In genomic region chr1:82395371-82395770, GRCm38 (mm10) we compare ENCODE assay signal across 31 mouse cellular contexts.
A peak's percentile ranks its signal among the peaks of the same experiment; 100 is the strongest.
DNase-seq lines count a peak whose midpoint lies in the region; ATAC-seq lines count a peak whose summit lies in the region.
"Had no signal": no experiment of that assay in that cellular context is flagged by ENCODE, and none has a peak within 500 bp of the region (broad histone marks: within the 10 kb centered on the region; RNA-seq: fewer than 3 reads in every experiment).

No protein-coding gene starts in this region.

- no peaks in the 10 kb centered on the region for H3K27me3 ChIP-seq in forebrain, embryonic 12.5 days
- H3K27me3 ChIP-seq in forebrain, embryonic 16.5 days (replicated peaks; ENCODE audit: control insufficient read depth, insufficient read depth, low read length) = no peaks in the 10 kb centered on the region
- no peaks in the 10 kb centered on the region for H3K27me3 ChIP-seq in hindbrain, embryonic 14.5 days (ENCODE audit: control insufficient read depth, insufficient read depth, low read length)
- H3K27me3 ChIP-seq in hindbrain, embryonic 10.5 days (ENCODE audit: insufficient read depth, poor library complexity, severe bottlenecking) = no peaks in the 10 kb centered on the region
- no peaks in the 10 kb centered on the region for H3K27me3 ChIP-seq in kidney, embryonic 14.5 days (ENCODE audit: control insufficient read depth, insufficient read depth, low read length)
- H3K27me3 ChIP-seq: CH12.LX; embryonic facial prominence, embryonic 12.5 days; embryonic facial prominence, embryonic 15.5 days; heart, embryonic 12.5 days; heart, embryonic 15.5 days; hindbrain, embryonic 12.5 days; intestine, embryonic 15.5 days; Patski had no signal

- H3K27ac ChIP-seq in forebrain, embryonic 12.5 days = peak overlapping the region; percentile 74; the same call in 1 of the 2 replicates
- H3K27ac ChIP-seq in forebrain, embryonic 16.5 days (ENCODE audit: low read length) = no peak overlapping the region
- 0 out of 2 replicates have a peak overlapping the region, but pooled peaks have one; percentile 20 for H3K27ac ChIP-seq in hindbrain, embryonic 14.5 days
- no peak overlapping the region for H3K27ac ChIP-seq in hindbrain, embryonic 10.5 days
- no peak overlapping the region for H3K27ac ChIP-seq in kidney, embryonic 14.5 days (ENCODE audit: low read depth, low read length)
- H3K27ac ChIP-seq: embryonic facial prominence, embryonic 12.5 days; embryonic facial prominence, embryonic 15.5 days; gastrocnemius, adult 2 months; heart, embryonic 15.5 days; hindbrain, embryonic 12.5 days; intestine, embryonic 15.5 days had no signal

- no peak for DNase-seq in hindbrain, embryonic 14.5 days (ENCODE audit: low spot score)
- no peak for DNase-seq in hindbrain, embryonic 10.5 days (ENCODE audit: low spot score)
- peak; percentile 19 to 25 for DNase-seq in kidney, adult 8-10 months
- DNase-seq in retina, postnatal 1 day = peak; percentile 27
- DNase-seq in retina, embryonic 14.5 days (ENCODE audit: low spot score) = no peak
- DNase-seq: adrenal gland, postnatal 10 days; adrenal gland, postnatal 36 days; B cell, adult 2 months; cerebellum, adult 11 months; cerebellum, adult 2 months; cerebellum, adult 9-11 months; cerebellum, postnatal 25 days; gastrocnemius, adult 2 months; gastrocnemius, postnatal 14 days; heart, adult 18-20 months; heart, postnatal 10 days; heart, postnatal 4 days had no signal

- no peak overlapping the region for H3K9ac ChIP-seq in forebrain, embryonic 12.5 days
- no peak overlapping the region for H3K9ac ChIP-seq in forebrain, embryonic 16.5 days (replicated peaks; ENCODE audit: low read depth, low read length)
- no peak overlapping the region for H3K9ac ChIP-seq in hindbrain, embryonic 14.5 days
- no peak overlapping the region for H3K9ac ChIP-seq in kidney, embryonic 14.5 days (ENCODE audit: low read depth, low read length)
- H3K9ac ChIP-seq: embryonic facial prominence, embryonic 12.5 days; embryonic facial prominence, embryonic 15.5 days; heart, embryonic 12.5 days; heart, embryonic 15.5 days; hindbrain, embryonic 12.5 days; intestine, embryonic 15.5 days had no signal

- no peaks in the 10 kb centered on the region for H3K36me3 ChIP-seq in forebrain, embryonic 12.5 days (replicated peaks)
- H3K36me3 ChIP-seq in forebrain, embryonic 16.5 days (ENCODE audit: control insufficient read depth, insufficient read depth) = no peaks in the 10 kb centered on the region
- no peaks in the 10 kb centered on the region for H3K36me3 ChIP-seq in hindbrain, embryonic 14.5 days (replicated peaks; ENCODE audit: control insufficient read depth, insufficient read depth)
- H3K36me3 ChIP-seq in hindbrain, embryonic 10.5 days = no peaks in the 10 kb centered on the region
- no peaks in the 10 kb centered on the region for H3K36me3 ChIP-seq in kidney, embryonic 14.5 days (ENCODE audit: control insufficient read depth, insufficient read depth, low read length)
- H3K36me3 ChIP-seq: embryonic facial prominence, embryonic 12.5 days; embryonic facial prominence, embryonic 15.5 days; heart, embryonic 12.5 days; heart, embryonic 15.5 days; hindbrain, embryonic 12.5 days; intestine, embryonic 15.5 days had no signal

- whole genome bisulfite sequencing in forebrain, embryonic 12.5 days = 49% methylated on average over 4 of the region's 4 CpGs
- 22% methylated on average over 4 of the region's 4 CpGs for WGBS in forebrain, embryonic 16.5 days
- 63% methylated on average over 4 of the region's 4 CpGs for WGBS in hindbrain, embryonic 14.5 days
- WGBS in hindbrain, embryonic 10.5 days = 87% methylated on average over 4 of the region's 4 CpGs
- WGBS in kidney, embryonic 14.5 days = 66% methylated on average over 4 of the region's 4 CpGs

- H3K9me3 ChIP-seq in forebrain, embryonic 12.5 days = no peaks in the 10 kb centered on the region
- no peaks in the 10 kb centered on the region for H3K9me3 ChIP-seq in forebrain, embryonic 16.5 days (ENCODE audit: control insufficient read depth, low read length)
- no peaks in the 10 kb centered on the region for H3K9me3 ChIP-seq in hindbrain, embryonic 14.5 days (ENCODE audit: control insufficient read depth, low read length)
- H3K9me3 ChIP-seq in hindbrain, embryonic 10.5 days = no peaks in the 10 kb centered on the region
- no peaks in the 10 kb centered on the region for H3K9me3 ChIP-seq in kidney, embryonic 14.5 days (ENCODE audit: control insufficient read depth, low read length)
- H3K9me3 ChIP-seq: embryonic facial prominence, embryonic 12.5 days; embryonic facial prominence, embryonic 15.5 days; G1E; heart, embryonic 12.5 days; heart, embryonic 15.5 days; hindbrain, embryonic 12.5 days; intestine, embryonic 15.5 days had no signal

- H3K4me3 ChIP-seq in forebrain, embryonic 12.5 days (replicated peaks) = no peak overlapping the region
- H3K4me3 ChIP-seq in forebrain, embryonic 16.5 days (replicated peaks; ENCODE audit: low read length) = no peak overlapping the region
- no peak overlapping the region for H3K4me3 ChIP-seq in hindbrain, embryonic 14.5 days (replicated peaks; ENCODE audit: low read length)
- H3K4me3 ChIP-seq in hindbrain, embryonic 10.5 days = no peak overlapping the region
- H3K4me3 ChIP-seq in kidney, embryonic 14.5 days (ENCODE audit: low read length) = no peak overlapping the region
- H3K4me3 ChIP-seq: embryonic facial prominence, embryonic 12.5 days; embryonic facial prominence, embryonic 15.5 days; gastrocnemius, adult 2 months; heart, embryonic 12.5 days; heart, embryonic 15.5 days; hindbrain, embryonic 12.5 days; intestine, embryonic 15.5 days had no signal

- peaks cover 10% of the 10 kb centered on the region; the same call in 1 of the 2 replicates for H3K4me1 ChIP-seq in forebrain, embryonic 12.5 days
- no peaks in the 10 kb centered on the region; the same call in 1 of the 2 replicates for H3K4me1 ChIP-seq in forebrain, embryonic 16.5 days (replicated peaks; ENCODE audit: control insufficient read depth, insufficient read depth, low read length)
- H3K4me1 ChIP-seq in hindbrain, embryonic 14.5 days (replicated peaks; ENCODE audit: control insufficient read depth, insufficient read depth, low read length) = 0 out of 2 replicates have a peak, but pooled peaks cover 8% of the 10 kb centered on the region
- H3K4me1 ChIP-seq in hindbrain, embryonic 10.5 days (replicated peaks) = no peaks in the 10 kb centered on the region
- no peaks in the 10 kb centered on the region for H3K4me1 ChIP-seq in kidney, embryonic 14.5 days (ENCODE audit: control insufficient read depth, insufficient read depth, low read length)
- H3K4me1 ChIP-seq: embryonic facial prominence, embryonic 12.5 days; embryonic facial prominence, embryonic 15.5 days; heart, embryonic 12.5 days; heart, embryonic 15.5 days; hindbrain, embryonic 12.5 days; intestine, embryonic 15.5 days had no signal

- no peak overlapping the region for H3K4me2 ChIP-seq in forebrain, embryonic 12.5 days
- no peak overlapping the region for H3K4me2 ChIP-seq in forebrain, embryonic 16.5 days (ENCODE audit: low read length)
- no peak overlapping the region for H3K4me2 ChIP-seq in hindbrain, embryonic 14.5 days (replicated peaks)
- no peak overlapping the region for H3K4me2 ChIP-seq in kidney, embryonic 14.5 days (replicated peaks; ENCODE audit: low read depth, low read length)
- H3K4me2 ChIP-seq: embryonic facial prominence, embryonic 12.5 days; embryonic facial prominence, embryonic 15.5 days; heart, embryonic 12.5 days; heart, embryonic 15.5 days; hindbrain, embryonic 12.5 days; intestine, embryonic 15.5 days had no signal

- ATAC-seq in forebrain, embryonic 12.5 days (ENCODE audit: low FRiP score) = no peak; the same call in 1 of the 2 replicates
- no peak for ATAC-seq in forebrain, embryonic 16.5 days
- no peak for ATAC-seq in hindbrain, embryonic 14.5 days (ENCODE audit: low FRiP score)
- ATAC-seq in kidney, embryonic 14.5 days (ENCODE audit: low FRiP score, low TSS enrichment) = no peak
- ATAC-seq: forebrain, embryonic 14.5 days; hindbrain, embryonic 16.5 days; intestine, embryonic 15.5 days; Patski had no signal

Comparison
In these comparisons a context has a peak if more than half of its experiments do, and no peak if none do; other contexts are left out.
1. H3K27ac ChIP-seq: peak in forebrain, embryonic 12.5 days (single experiment) and hindbrain, embryonic 14.5 days (single experiment); none in forebrain, embryonic 16.5 days (single experiment), hindbrain, embryonic 10.5 days (single experiment) and kidney, embryonic 14.5 days (single experiment).
2. DNase-seq: peak in kidney, adult 8-10 months (2 of 2) and retina, postnatal 1 day (single experiment); none in hindbrain, embryonic 14.5 days (single experiment), hindbrain, embryonic 10.5 days (single experiment) and retina, embryonic 14.5 days (single experiment).